Mouse (Mus musculus) cerebellum, adult 2 months (tissue): ENCODE results near the gene Ttbk2.

ENCODE experiments used
- CTCF ChIP-seq: fragments of 200-500 bp; IDR thresholded peaks from 2 replicates; pipeline ENCODE4 v1.5.1; 2011; ENCODE audit warnings: low read depth, mild to moderate bottlenecking, control low read depth, low read length, moderate library complexity, borderline replicate concordance; ENCODE audit not compliant: insufficient read depth
- POLR2A ChIP-seq: fragments of 200-500 bp; IDR thresholded peaks from 2 replicates; pipeline ENCODE4 v1.6.1; 2011; ENCODE audit warnings: low read length, control low read depth, borderline replicate concordance; ENCODE audit not compliant: insufficient read depth

- TF ChIP-seq CTCF = no peak
- TF ChIP-seq POLR2A = no peak
Measured at GRCm38 (mm10) chr2:120826936-120827638, 23.3 kb downstream of the Ttbk2 start.
